Mouse (Mus musculus) neutrophil, adult 5-6 weeks (primary cell): ENCODE data around the gene Acaca. TPM values are rescaled to one million over a fixed set of nuclear protein-coding genes. Genes with fewer than 3 reads are reported as not detected.

Source experiments
- ATAC-seq: fragments of 151-379, 151-347 bp; 2 replicates; pipeline ENCODE4 v1.8.0; 2017; ENCODE audit warnings: mild to moderate bottlenecking, moderate TSS enrichment; ENCODE audit not compliant: insufficient number of reproducible peaks, poor library complexity, low FRiP score, severe bottlenecking; ENCODE audit errors: extremely low read depth
- total RNA-seq: library from RNA; stranded (forward); fragments of 200-1000 nt; gene quantifications from 2 replicates; pipeline ENCODE4 v1.2.3, GENCODE M21; 2017

Acaca gene
- total RNA-seq, 1 experiment from 2014 or later, result 23.2 TPM

GRCm38 (mm10) chr11:84420779-84421178 is 291.3 kb downstream of the Acaca start:
- no peak for ATAC-seq

GRCm38 (mm10) chr11:84425736-84426632 is 296.5 kb downstream of the Acaca start:
- no peak for ATAC-seq

GRCm38 (mm10) chr11:84426633-84426998 is 297.1 kb downstream of the Acaca start:
- ATAC-seq, result no peak

GRCm38 (mm10) chr11:84429581-84429980 is 300.1 kb downstream of the Acaca start:
- peak; percentile 37; the same call in 1 of the 2 replicates for ATAC-seq

- ATAC-seq, result no peak
These were observed 300.9 kb downstream of the Acaca start for GRCm38 (mm10) chr11:84430336-84430735.

GRCm38 (mm10) chr11:84434879-84435278 is 305.4 kb downstream of the Acaca start:
- ATAC-seq, result no peak

- no peak for ATAC-seq
These were observed 310.9 kb downstream of the Acaca start for GRCm38 (mm10) chr11:84440402-84440801.

- ATAC-seq, result no peak
These were observed 313.3 kb downstream of the Acaca start for GRCm38 (mm10) chr11:84442554-84443331.

Other genes with a start within 250 kb of the Acaca start
- 71.0 and 73.2 TPM in 2 replicates for gene Ddx52, start 187.6 kb upstream of the Acaca start, total RNA-seq
- 35.6 and 43.1 TPM in 2 replicates for gene Synrg, start 165.2 kb upstream of the Acaca start, total RNA-seq
- gene Dusp14, start 60.4 kb upstream of the Acaca start, total RNA-seq, result 1.3 TPM in 1 of 2 replicates, not detected in the other
- 4.2 and 4.4 TPM in 2 replicates for gene Tada2a, start 72 bp upstream of the Acaca start, total RNA-seq
- not detected in 2 replicates for gene Gm11437, start 37.8 kb downstream of the Acaca start, total RNA-seq